Mouse (Mus musculus): ENCODE data around the gene Traf5. TPM values are rescaled to one million over a fixed set of nuclear protein-coding genes. Genes with fewer than 3 reads are reported as not detected.

Traf5 gene
- total RNA-seq, 2 experiments from 2014 or later: 3.1 to 8.5 TPM

DNA sequence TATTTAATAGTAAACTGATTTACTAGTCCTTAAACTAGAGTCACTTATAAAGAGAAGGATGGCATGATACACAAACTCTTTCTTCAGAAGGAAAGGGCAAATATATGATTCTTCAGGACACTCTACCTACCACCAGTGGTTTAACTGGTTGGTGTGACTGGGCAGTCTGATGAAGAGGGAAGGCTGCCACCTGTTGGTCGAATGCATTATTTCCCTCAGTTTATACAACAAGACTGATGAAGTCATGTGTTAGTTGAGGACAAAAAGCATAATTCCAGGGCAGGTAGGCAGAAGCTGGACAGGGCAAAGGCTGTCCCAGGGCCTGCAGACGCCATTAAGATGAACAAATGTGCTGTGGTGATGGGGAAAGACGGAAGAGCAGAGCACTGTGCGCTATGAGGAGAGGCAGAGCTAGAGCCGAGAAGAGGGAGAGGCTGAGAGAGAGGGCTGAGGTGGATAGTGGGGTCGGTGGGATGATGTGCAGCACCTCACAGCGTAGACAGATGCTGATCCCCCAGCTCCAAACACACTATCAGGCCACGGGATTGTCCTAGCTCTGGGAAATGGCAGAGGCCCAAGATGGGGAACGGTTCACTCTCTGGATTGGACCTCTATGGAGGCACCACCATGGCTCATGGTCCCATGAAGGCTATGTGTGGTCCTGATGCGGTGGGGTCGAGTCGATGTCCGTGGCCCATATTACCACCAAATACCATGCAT, 2.3 kb upstream of the Traf5 start:
- DNase-seq (ENCODE audit: low spot score in 2 of 2): no peak
- intact Hi-C loops (cut with DNase I): no loop called here

DNA sequence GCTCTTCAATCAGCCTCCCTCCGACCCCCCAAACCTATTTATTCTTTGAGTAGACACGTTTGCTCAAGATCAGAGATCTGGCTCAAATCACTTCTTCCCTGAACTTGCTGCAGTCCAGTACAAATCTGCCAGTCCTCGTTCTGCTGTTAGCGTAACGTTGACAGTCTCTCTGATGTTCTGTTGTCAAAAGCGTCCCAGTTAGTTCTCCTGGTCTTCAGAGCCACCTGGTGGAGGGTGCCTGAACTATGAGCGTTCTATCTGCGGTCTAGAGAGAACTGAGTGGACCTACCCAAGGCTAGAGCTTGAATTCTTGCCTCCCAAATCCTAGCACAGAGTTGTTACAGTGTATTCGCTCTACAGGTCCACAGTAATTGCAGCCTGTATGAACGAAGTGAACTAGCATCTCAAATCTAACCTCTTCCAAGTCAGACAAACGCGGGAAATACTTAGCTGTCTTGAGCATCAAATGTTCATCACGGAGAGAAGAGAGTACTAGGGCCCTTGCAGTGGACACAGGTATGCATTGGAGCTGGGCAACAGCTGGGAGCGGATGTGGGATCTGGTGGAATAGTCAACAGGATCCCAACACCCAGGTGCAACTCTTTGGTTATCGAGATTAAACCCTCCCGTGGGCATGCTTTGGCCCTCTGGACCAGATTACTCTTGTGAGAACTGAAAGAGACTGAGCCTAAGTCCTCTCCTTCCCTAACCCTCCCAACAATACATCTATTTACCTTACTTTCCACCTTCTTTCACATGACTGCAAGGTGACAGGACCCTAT, 711 bp upstream of the Traf5 start:
- peak; percentile 76 to 84 for DNase-seq (ENCODE audit: low spot score in 2 of 2)
- intact Hi-C loops (cut with DNase I): loop anchor here (1.0 to 2.0 kb wide), 2 partner anchors 128 to 258 kb away; no protein-coding TSS in a partner anchor

DNA sequence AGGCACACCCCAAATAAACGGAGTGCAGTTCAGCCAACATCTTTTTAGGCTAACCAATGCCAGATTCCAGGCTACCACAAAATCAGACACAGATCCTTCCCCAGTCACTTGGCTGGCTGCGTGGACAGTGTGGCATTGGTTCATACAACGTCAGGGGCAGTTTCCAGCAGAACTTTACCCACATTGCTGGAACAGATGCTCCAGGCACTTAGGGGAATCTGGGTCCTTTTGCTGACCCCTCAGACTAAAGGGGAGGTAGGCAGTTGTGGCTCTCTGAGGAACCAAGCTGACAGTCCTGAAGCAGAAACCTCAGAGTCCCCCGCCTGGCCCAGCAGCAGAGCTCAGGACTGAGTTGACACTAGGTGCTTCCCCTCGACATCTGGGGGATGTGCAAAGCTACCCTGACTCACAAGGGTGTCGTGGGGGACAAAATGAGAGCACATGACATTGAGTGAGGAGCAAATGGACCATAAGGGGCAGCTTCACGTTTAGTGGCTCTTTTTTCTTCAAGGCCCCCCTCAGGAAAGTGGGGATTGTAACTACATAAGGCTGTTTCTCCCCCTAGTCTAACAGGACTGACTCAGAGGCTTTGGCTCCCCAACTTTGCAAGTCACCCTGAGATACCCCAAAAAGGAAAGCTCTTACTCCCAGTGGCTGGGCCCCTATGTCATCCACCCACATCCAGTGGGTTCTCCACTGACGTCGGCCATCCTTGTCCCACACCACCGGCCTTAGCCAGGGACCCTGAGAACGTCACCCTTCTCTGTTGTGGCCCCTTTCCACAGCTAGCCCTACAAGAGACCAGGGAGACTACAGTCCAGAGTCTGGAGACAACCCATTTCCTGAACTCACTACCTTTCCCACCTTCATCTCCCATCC, 1.4 kb downstream of the Traf5 start:
- no peak for DNase-seq (ENCODE audit: low spot score in 2 of 2)
- intact Hi-C loops (cut with DNase I): no loop called here

DNA sequence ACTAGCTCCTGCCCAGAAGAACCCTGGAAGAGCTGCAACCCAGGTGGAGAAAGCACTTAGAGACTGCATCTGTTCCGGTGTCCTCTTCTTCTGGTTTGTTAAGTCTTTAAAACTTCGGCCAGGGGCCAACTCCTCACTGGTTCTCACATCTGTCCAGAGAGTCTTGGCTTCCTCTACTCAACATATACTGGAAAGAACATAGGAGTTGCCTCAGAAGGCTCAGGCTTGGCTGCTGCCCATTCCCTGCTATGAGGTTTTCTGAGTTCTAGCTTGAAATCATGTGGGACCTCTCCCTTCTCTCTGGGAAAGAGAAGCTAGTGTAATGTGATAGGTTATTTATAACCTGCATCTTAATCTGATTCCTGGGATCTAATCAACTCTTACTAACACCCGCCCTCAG, 2.1 kb downstream of the Traf5 start:
- DNase-seq (ENCODE audit: low spot score in 2 of 2): no peak
- intact Hi-C loops (cut with DNase I): no loop called here

DNA sequence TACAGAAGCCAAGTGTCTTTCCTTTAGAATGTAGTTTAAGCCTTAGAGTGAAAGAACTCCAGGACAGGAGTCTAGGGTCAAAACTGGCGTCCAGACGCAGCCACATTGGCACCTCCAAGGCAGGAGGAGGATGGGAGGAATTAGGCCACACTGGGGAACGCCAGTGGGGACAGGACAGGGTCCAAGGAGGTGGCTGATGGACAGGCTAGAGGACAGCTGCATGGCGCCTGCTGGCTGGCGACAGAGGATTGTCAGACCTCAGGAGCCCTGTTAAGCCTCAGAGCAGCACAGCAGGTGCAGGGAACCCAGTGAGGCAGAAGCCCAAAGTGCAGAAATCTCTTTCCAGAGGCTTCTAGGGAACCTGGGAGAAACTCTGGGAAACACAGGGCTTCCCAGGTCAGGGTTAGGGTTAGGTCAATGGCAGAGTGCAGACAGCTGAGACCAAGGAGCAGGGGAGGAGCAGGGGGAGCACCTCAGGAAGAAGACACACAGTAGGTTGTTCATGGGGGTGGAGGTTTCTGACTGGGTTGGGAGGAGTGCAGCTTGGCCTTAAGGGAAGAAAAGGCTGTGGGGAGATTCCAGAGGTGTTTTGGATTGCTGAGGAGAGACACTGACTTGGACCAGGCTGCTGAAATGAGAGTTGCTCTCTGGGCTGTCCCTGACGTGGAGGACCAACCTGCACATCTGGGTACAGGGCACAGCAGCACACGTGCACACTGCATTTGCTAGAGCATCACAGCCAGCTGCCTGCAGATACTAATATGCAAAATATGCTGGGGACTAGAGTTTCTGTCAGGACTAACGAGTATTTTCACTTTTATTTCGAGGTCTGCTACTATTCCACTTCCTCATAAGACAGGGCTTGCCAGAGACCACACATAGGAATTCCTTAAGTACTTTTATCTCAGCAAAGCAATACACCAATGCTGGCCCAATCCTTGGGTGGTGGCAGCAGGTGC, 2.9 kb downstream of the Traf5 start:
- intact Hi-C loops (cut with DNase I): no loop called here
- no peak for DNase-seq (ENCODE audit: low spot score in 2 of 2)

DNA sequence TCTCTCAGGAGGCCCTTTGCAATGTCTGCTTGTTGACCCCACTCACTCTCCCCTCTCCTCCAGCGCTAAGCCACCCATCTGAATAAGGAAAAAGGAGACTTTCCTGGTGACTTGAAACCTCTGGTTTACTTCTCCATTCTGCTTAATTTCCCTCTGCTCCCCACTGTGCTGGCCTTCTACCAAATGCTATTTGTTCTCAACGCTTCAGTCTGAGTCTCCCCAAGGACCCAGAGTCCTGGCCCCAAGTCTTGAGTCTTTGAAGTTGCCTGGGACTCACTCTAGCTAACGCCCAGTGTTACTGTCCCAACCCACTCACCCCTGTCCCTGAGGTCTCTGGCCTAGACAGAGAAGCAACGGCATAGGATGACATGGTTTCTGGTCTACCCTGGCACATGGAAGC, 4.3 kb downstream of the Traf5 start:
- DNase-seq (ENCODE audit: low spot score in 2 of 2): no peak
- intact Hi-C loops (cut with DNase I): no loop called here

DNA sequence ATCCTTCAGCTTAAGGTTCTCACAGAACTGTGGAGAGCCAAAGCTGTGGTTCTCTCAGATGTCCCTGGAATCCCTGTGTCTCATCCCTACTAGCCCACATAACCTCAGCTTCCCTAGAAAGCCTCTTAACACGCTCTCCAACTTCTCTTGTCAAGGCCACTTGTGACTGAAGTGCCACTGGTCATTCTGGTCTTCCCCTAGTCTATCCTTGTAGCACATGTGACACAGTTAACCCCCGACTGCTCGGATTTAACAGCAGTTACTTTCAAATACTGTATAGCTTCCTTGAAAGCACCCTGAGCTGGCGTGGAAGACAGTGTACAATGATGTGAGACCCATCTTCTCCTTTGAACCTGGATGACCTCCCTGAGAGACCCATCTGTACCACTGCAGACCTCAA, 5.3 kb downstream of the Traf5 start:
- intact Hi-C loops (cut with DNase I): no loop called here
- no peak for DNase-seq (ENCODE audit: low spot score in 2 of 2)

DNA sequence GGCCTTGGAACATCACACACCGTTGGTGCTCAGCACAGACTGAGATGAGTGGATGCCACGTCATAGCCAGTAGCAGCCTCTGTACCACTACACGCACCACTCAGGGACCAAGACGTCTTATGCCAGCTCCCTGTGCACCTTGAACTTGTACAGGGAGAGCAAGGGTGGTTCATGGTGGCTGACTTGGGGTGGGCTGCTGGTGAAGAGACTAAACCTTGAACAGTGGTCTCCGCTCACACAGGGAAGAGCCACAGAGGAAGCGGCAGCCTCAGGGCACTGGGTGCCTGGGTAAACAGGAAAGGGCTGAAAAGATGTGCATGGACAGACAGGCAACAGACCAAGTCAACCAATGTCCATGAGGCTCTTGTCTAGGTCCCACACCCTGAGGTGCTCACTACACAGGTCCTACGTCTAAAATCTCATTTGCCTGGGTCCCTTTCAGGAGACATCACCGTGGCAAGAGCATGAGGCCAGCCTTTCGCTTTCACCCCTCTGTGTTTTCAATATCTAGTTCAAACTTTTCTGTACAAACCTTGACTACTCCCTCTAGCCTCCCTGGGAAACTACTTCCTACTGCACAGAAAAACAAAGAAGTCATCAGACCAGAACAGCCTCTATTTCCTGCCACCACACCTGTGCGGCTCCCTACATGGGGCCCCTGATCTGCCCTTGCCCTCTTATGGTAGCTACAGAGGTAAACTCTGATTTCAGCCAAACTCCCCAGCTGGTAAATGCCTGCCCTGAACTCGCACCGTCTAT, 5.9 kb downstream of the Traf5 start:
- DNase-seq (ENCODE audit: low spot score in 2 of 2): no peak
- intact Hi-C loops (cut with DNase I): no loop called here

DNA sequence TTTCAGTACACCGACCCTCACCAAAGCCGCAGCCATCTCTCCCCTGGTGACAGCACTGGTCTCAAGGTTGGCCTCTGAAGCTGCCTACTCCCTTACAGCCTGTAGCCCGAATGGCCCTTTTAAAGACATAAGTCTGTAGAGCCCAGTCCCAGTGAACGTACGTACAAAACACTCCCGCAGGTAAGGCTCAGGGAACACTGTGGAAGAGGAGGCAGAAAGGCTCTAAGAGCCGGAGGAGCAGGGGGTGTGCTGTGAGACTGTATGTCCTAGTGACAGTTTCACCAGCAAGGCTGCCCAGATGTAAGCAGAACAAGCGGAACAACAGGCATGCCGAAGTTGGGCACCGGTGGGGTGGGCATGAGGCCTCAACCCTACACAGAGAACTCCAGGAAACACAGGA, 7.1 kb downstream of the Traf5 start:
- DNase-seq (ENCODE audit: low spot score in 2 of 2): no peak

DNA sequence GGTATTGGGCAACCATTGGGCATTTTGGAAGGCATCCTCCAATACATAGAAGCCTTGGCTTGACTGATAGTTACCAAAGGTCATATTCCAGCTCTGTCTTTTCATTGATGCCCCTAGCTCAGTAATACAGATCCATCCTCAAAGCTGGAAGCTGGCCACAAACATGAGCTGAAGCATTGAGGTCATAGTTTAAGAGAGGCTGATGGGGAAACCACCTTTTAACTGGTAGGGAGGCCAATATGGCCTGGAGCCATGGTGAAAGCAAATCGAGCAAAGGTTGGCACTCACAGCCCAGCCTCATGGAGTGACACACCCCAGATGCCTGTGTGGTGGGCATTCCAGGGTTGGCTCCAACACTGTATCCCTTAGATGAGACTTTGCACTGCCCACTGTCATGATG, 9.7 kb downstream of the Traf5 start:
- DNase-seq (ENCODE audit: low spot score in 2 of 2): no peak
- intact Hi-C loops (cut with DNase I): no loop called here

More for the DNA sequence above, 7.1 kb downstream of the Traf5 start:
- intact Hi-C loops (cut with DNase I): no loop called here

DNA sequence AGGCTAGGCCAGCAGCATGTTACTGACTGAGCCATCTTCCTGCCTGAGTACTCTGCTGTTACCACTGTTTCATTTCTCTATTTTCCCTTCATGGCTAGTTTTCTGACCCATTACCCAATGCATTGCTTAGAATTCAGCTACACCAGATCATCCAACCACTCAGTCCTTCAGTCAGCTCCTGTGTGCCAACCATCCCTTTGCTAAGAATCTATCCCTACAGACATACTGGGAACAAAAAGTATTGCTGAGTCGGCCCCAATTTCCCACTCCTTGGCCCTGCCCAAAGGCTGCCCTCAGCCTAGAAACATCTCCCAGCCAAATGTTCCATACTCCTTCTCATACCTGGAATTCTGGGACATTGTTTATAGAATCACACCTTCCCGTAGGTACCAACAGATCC, 11.2 kb downstream of the Traf5 start:
- intact Hi-C loops (cut with DNase I): no loop called here
- no peak for DNase-seq (ENCODE audit: low spot score in 2 of 2)

DNA sequence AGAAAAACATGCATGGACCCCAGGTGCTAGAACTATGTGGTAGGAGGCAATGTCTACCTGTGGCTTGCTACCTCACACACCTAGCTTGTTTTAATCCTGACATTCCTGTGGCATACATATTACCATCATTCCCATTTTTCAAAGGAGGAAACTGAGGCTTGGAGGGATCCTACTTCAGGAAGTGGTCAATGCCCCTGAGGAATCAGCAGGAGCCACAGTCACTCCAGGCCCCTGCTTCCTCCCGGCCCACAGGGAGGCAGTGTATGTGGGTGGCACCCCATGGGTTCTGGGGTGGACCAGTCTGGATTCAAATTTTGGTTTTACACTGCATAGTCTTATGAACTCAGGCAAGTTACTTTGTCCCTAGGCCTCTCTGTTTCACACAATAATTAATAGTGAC, 13.2 kb downstream of the Traf5 start:
- DNase-seq (ENCODE audit: low spot score in 2 of 2): no peak
- intact Hi-C loops (cut with DNase I): no loop called here

DNA sequence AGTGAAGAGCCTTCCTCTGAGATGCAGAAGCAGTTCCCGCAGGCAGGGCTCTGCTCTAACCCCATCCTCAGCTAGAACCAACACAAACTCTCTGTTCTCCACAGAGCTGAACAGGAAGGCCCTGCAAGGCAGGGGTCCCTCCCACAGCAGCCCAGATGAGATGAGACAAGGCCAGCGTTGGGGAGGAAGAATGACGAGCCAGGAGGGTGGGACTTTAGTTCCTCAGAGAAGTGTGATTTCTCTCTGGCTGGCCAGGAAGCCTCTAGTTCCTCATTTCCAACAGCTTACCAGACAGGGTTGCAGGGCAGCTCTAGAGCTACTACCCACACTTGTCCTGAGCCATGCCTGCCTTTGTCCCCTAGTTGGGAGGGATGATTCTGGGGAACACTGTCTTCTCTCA, 14.0 kb downstream of the Traf5 start:
- DNase-seq (ENCODE audit: low spot score in 2 of 2): no peak
- intact Hi-C loops (cut with DNase I): no loop called here

DNA sequence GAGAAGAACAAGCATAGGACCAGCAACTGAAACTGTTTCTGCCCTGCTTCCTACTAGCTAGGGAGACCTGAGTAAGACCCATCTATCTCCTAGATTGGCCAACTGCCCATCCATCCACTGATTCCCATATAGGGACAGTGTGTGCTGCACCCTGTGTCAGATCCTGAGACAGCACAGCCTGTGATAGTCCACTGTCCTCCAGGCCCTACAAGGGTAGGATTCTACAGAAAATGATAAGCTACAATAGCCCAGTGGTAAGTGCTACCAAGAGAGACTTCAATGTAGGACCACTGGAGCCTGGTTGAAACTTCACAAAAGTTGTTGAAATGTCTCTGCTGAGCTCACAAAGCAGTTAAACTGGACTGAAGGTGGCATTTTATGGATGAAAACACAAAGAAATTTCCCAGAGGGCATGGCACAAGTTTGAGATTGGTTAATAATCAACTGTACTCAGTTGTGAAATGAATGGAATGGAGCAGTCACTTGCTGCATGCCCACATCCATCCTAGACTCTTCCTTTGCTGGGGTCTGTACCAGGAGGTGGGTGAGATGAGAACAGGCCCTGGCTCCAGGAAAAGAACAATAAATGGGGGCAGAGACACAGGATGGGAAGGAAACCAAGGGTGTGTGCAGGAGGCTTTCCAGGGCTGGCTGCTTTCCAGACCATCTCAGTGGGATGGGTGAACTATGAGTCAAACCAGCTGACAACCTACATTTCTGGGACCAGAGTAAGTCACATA, 15.4 kb downstream of the Traf5 start:
- DNase-seq (ENCODE audit: low spot score in 2 of 2): no peak
- intact Hi-C loops (cut with DNase I): no loop called here

DNA sequence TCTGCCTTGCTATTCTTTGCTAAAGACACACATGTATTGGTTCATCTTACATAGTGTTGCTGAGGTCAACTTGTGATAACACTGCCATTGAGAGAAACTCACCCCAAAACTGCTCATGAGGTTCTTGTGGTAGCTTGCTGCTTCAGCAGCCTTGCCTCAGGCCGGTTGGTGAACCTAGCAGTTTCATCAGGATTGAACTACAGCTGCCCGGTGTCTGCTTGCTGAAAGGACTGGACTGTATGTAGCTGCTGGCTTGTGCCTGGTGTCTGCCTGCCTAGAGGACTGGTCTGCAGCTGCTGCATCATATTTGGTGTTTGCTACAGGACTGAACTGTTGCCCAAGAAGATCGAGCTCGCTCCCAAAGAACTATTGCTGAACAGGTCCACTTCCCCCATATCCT, 16.3 kb downstream of the Traf5 start:
- intact Hi-C loops (cut with DNase I): no loop called here
- DNase-seq (ENCODE audit: low spot score in 2 of 2): no peak

DNA sequence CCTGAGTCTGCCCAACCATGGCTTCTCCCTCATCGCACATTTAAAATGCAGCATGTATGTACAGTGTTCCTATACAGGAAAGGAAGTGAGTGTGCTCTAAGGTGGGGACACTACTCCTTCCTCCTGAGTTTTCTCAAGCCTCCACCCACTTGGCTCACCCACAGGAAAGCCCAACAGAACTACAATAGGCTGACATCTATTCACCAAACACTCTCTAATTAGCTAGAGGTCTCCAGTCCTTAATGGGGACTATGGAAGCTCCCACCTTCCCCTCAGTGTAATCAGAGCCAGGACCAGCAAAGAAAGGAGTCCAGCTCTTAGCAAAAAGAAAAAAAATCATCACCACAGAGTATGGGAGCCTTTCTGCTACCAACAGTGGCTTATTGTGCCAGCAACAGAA, 17.5 kb downstream of the Traf5 start:
- intact Hi-C loops (cut with DNase I): no loop called here
- DNase-seq (ENCODE audit: low spot score in 2 of 2): no peak

DNA sequence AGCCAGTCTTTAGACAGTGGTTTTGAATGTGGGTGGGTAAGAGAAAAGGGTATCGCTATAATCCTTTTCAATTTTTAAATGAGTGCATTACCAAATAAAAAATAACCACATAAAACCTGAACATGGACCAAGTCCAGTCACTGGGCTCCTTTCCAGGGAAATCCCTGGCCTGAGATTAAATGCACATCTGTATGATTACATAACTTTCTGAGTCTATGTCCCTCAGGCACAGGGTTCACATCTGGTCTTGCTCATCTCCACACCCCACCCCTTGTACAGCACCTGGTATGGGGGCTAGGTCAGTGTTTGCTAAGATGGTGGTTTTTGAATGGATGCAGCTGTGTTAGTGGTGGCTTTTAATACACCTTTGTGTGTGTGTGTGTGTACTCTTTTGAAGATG, 19.9 kb downstream of the Traf5 start:
- intact Hi-C loops (cut with DNase I): no loop called here

DNA sequence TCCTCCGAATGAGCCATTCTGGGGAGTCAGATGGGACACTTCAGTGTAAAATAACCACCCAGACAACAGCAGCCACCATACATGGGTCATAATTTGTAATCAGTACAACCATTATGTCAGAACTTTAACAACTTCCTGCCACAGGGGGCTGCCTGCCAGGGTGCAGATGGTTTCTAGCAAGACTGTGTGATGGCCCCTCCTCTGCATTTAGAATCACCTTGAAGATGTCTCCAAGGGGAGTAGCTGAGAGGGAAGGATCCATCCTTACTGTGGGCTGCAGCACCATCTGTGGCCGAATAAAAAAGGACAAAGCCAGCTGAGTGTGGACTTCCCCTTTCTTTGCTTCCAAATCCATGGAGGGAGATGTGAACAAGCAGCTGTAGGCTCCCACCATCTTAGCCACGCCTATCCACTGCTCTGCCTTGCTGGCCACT, 21.7 kb downstream of the Traf5 start:
- DNase-seq (ENCODE audit: low spot score in 2 of 2): peak in 1 of 2 experiments; percentile 31

More for the DNA sequence above, 19.9 kb downstream of the Traf5 start:
- DNase-seq (ENCODE audit: low spot score in 2 of 2): no peak

More for the DNA sequence above, 21.7 kb downstream of the Traf5 start:
- intact Hi-C loops (cut with DNase I): no loop called here

All from left cerebral cortex, postnatal 36 days (tissue).